Mouse (Mus musculus) bone marrow, adult 2 months (tissue): ENCODE measurements around the gene Mast4. TPM values are rescaled to one million over a fixed set of nuclear protein-coding genes. Genes with fewer than 3 reads are reported as not detected.

Source experiments
- H3K27ac ChIP-seq: fragments of 200-500 bp; 2 replicates; pipeline ENCODE4 v1.5.1; 2012; ENCODE audit warnings: low read depth, mild to moderate bottlenecking, control low read depth, inconsistent platforms, low read length; ENCODE audit not compliant: control insufficient read depth, poor library complexity, insufficient read depth
- H3K4me1 ChIP-seq: fragments of 200-500 bp; 2 replicates; pipeline ENCODE4 v1.6.1; 2011; ENCODE audit warnings: low read length; ENCODE audit not compliant: control insufficient read depth, insufficient read depth
- H3K4me3 ChIP-seq: fragments of 200-500 bp; replicated peaks from 2 replicates; pipeline ENCODE3; 2011; ENCODE audit warnings: mild to moderate bottlenecking, low read depth, low read length, control low read depth; ENCODE audit not compliant: control insufficient read depth
- CTCF ChIP-seq: fragments of 200-500 bp; IDR thresholded peaks from 2 replicates; pipeline ENCODE4 v1.5.1; 2011; ENCODE audit warnings: low read length, control low read depth; ENCODE audit not compliant: control insufficient read depth, insufficient read depth
- POLR2A ChIP-seq: fragments of 200-500 bp; IDR thresholded peaks from 2 replicates; pipeline ENCODE4 v1.6.1; 2011; ENCODE audit warnings: low read depth, mild to moderate bottlenecking, control low read depth, low read length, borderline replicate concordance; ENCODE audit not compliant: control insufficient read depth
- WGBS: fragments of 180-500 bp; shearing (Covaris S2); methylation state at CpG from one replicate; pipeline ENCODE4 v1.1.7; 2018; 5-methylcytosine and 5-hydroxymethylcytosine counted together
- polyA plus RNA-seq: library from polyadenylated mRNA; stranded (reverse); fragments of >200 nt; gene quantifications from 2 replicates; pipeline ENCODE4 v1.2.4, GENCODE M21; 2011; ENCODE audit warnings: low replicate concordance; ENCODE audit not compliant: missing spikeins, insufficient read depth, insufficient read length

Gene Mast4
- polyA plus RNA-seq, 1 experiment: 6.7 TPM

- H3K4me1 ChIP-seq: no peaks in the 10 kb centered on the region
- WGBS: 61% methylated on average over 4 of the region's 4 CpGs
Measured at GRCm38 (mm10) chr13:102818287-102818686, 516.0 kb downstream of the Mast4 start.

GRCm38 (mm10) chr13:102816689-102817088 lies 517.6 kb downstream of the Mast4 start:
- Histone ChIP-seq H3K27ac (no peak overlapping the region), H3K4me3 (no peak overlapping the region), H3K4me1 (no peaks in the 10 kb centered on the region)
- 64% methylated on average over 7 of the region's 7 CpGs for WGBS
- TF ChIP-seq CTCF (no peak), POLR2A (no peak)

More at GRCm38 (mm10) chr13:102818287-102818686, 516.0 kb downstream of the Mast4 start:
- H3K27ac ChIP-seq: no peak overlapping the region
- TF ChIP-seq POLR2A (no peak), CTCF (no peak)
- H3K4me3 ChIP-seq: no peak overlapping the region

- Histone ChIP-seq H3K27ac (no peak overlapping the region), H3K4me3 (no peak overlapping the region), H3K4me1 (no peaks in the 10 kb centered on the region)
- TF ChIP-seq CTCF: no peak
- no peak for TF ChIP-seq POLR2A
- 67% methylated on average over 6 of the region's 6 CpGs for WGBS
Measured at GRCm38 (mm10) chr13:102815158-102815557, 519.1 kb downstream of the Mast4 start.

- Histone ChIP-seq H3K27ac (no peak overlapping the region), H3K4me1 (no peaks in the 10 kb centered on the region), H3K4me3 (no peak overlapping the region)
- TF ChIP-seq CTCF: no peak
- no peak for TF ChIP-seq POLR2A
- 66% methylated on average over 15 of the region's 15 CpGs for WGBS
Measured at GRCm38 (mm10) chr13:102811129-102811832, 523.0 kb downstream of the Mast4 start.

- TF ChIP-seq POLR2A (no peak), CTCF (no peak)
- Histone ChIP-seq H3K4me3 (no peak overlapping the region), H3K27ac (no peak overlapping the region), H3K4me1 (no peaks in the 10 kb centered on the region)
- 80% methylated on average over 3 of the region's 3 CpGs for WGBS
Measured at GRCm38 (mm10) chr13:102806652-102807051, 527.6 kb downstream of the Mast4 start.

- TF ChIP-seq POLR2A (no peak), CTCF (no peak)
Measured at GRCm38 (mm10) chr13:102805190-102805589, 529.1 kb downstream of the Mast4 start.

GRCm38 (mm10) chr13:102803206-102803605 lies 531.1 kb downstream of the Mast4 start:
- TF ChIP-seq POLR2A (no peak), CTCF (no peak)
- Histone ChIP-seq H3K4me1 (no peaks in the 10 kb centered on the region), H3K27ac (no peak overlapping the region), H3K4me3 (no peak overlapping the region)
- WGBS: 81% methylated on average over 9 of the region's 9 CpGs

More at GRCm38 (mm10) chr13:102805190-102805589, 529.1 kb downstream of the Mast4 start:
- H3K4me3 ChIP-seq: no peak overlapping the region
- H3K27ac ChIP-seq: no peak overlapping the region
- WGBS: 86% methylated on average over 6 of the region's 6 CpGs
- H3K4me1 ChIP-seq: no peaks in the 10 kb centered on the region

GRCm38 (mm10) chr13:102792157-102792556 lies 542.1 kb downstream of the Mast4 start:
- no peaks in the 10 kb centered on the region; the same call in 1 of the 2 replicates for H3K4me1 ChIP-seq
- no peak overlapping the region for H3K27ac ChIP-seq
- WGBS: 76% methylated on average over 3 of the region's 3 CpGs
- no peak overlapping the region for H3K4me3 ChIP-seq
- TF ChIP-seq CTCF (no peak), POLR2A (no peak)
